Mouse (Mus musculus) liver, postnatal 0 days (tissue): Measurements from ENCODE around the gene Atp7a.

ENCODE experiments used
- CTCF ChIP-seq: sonication (generic); IDR thresholded peaks from 2 replicates; pipeline ENCODE4 v1.5.1; 2016; ENCODE audit warnings: antibody characterized with exemption, low read depth
- EP300 ChIP-seq: IDR thresholded peaks from 2 replicates; pipeline ENCODE4 v1.6.1; 2016; ENCODE audit warnings: antibody characterized with exemption, low read depth, mild to moderate bottlenecking

GRCm38 (mm10) chrX:106165089-106165488, 138.0 kb downstream of the Atp7a start:
- TF ChIP-seq CTCF, result peak; percentile 66
- no peak for TF ChIP-seq EP300
